Comparison of ENCODE assay signal across 13 mouse cellular contexts in the genomic region with DNA sequence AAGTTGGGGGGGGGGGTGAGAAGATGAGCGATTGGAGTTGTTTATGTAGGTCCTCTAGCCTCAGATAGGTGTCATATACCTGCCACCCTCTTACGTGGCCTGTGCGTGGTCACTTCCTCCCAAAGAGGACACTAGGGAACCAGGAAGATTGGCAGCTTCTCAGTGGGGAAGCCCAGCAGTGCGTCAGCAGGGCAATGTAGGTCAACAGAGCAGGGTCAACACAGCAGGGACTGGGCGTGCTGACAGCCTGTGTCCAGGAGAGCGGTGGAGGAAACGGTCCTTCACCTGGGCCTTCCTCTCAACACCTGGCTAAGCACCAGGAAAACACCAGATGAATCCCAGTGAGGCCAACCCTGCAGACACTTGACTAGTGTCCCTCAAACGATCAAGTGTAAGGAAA.
DNase-seq lines count a peak whose midpoint lies in the region; ATAC-seq and TF ChIP-seq lines count a peak whose summit lies in the region.
"Had no signal": no experiment of that assay in that cellular context is flagged by ENCODE, and none has a peak within 500 bp of the region (broad histone marks: within the 10 kb centered on the region; RNA-seq: fewer than 3 reads in every experiment).

No protein-coding gene starts in this region.

- H3K4me3 ChIP-seq in liver, embryonic 11.5 days (ENCODE audit: low read depth, low read length) = no peak overlapping the region
- H3K4me3 ChIP-seq in liver, embryonic 13.5 days (replicated peaks) = no peak overlapping the region
- H3K4me3 ChIP-seq in stomach, postnatal 0 days (ENCODE audit: low read depth, low read length) = no peak overlapping the region
- H3K4me3 ChIP-seq: forebrain, embryonic 13.5 days; neural tube, embryonic 12.5 days had no signal

- no peak for TF ChIP-seq EP300 in stomach, postnatal 0 days (optimal IDR thresholded peaks at IDR 0.05)

- no peak overlapping the region for H3K9ac ChIP-seq in liver, embryonic 11.5 days (ENCODE audit: low read depth, low read length)
- H3K9ac ChIP-seq in liver, embryonic 13.5 days = no peak overlapping the region
- H3K9ac ChIP-seq in stomach, postnatal 0 days (ENCODE audit: low read length) = no peak overlapping the region
- H3K9ac ChIP-seq: forebrain, embryonic 13.5 days; hindbrain, embryonic 14.5 days; neural tube, embryonic 12.5 days had no signal

- DNase-seq in liver = peak; percentile 14
- DNase-seq in liver, embryonic 11.5 days (ENCODE audit: low spot score) = no peak
- peak; percentile 54 for DNase-seq in kidney, adult 9 months
- no peak for DNase-seq in liver, embryonic 13.5 days
- DNase-seq in stomach, postnatal 0 days (ENCODE audit: low spot score) = peak; percentile 44
- no peak for DNase-seq in frontal cortex, postnatal 25 days (ENCODE audit: low spot score in 2 of 2)
- no peak for DNase-seq in right cerebral cortex, postnatal 10 days (ENCODE audit: low spot score in 2 of 2)
- DNase-seq: right cerebral cortex, postnatal 25 days; thymus, adult 2 months had no signal

- no peaks in the 10 kb centered on the region for H3K9me3 ChIP-seq in liver, embryonic 11.5 days (ENCODE audit: control insufficient read depth, low read length)
- H3K9me3 ChIP-seq in liver, embryonic 13.5 days (replicated peaks) = no peaks in the 10 kb centered on the region
- H3K9me3 ChIP-seq in stomach, postnatal 0 days (ENCODE audit: control insufficient read depth, low read length) = no peaks in the 10 kb centered on the region
- H3K9me3 ChIP-seq: forebrain, embryonic 13.5 days; neural tube, embryonic 12.5 days had no signal

- no peaks in the 10 kb centered on the region for H3K27me3 ChIP-seq in liver, embryonic 11.5 days (replicated peaks; ENCODE audit: control insufficient read depth, insufficient read depth, low read length)
- H3K27me3 ChIP-seq in liver, embryonic 13.5 days = no peaks in the 10 kb centered on the region
- H3K27me3 ChIP-seq in stomach, postnatal 0 days (ENCODE audit: control insufficient read depth, insufficient read depth, low read length) = no peaks in the 10 kb centered on the region
- H3K27me3 ChIP-seq: forebrain, embryonic 13.5 days; neural tube, embryonic 12.5 days had no signal

- H3K4me2 ChIP-seq in liver, embryonic 11.5 days = no peak overlapping the region
- no peak overlapping the region for H3K4me2 ChIP-seq in liver, embryonic 13.5 days
- H3K4me2 ChIP-seq in stomach, postnatal 0 days (replicated peaks; ENCODE audit: low read depth) = no peak overlapping the region
- H3K4me2 ChIP-seq: forebrain, embryonic 13.5 days; heart, embryonic 11.5 days; hindbrain, embryonic 14.5 days; neural tube, embryonic 12.5 days had no signal

- no peak for TF ChIP-seq CTCF in stomach, postnatal 0 days (IDR thresholded peaks at IDR 0.05; ENCODE audit: low read depth)

- H3K4me1 ChIP-seq in liver, embryonic 11.5 days (replicated peaks; ENCODE audit: control insufficient read depth, insufficient read depth, low read length) = no peaks in the 10 kb centered on the region
- no peaks in the 10 kb centered on the region for H3K4me1 ChIP-seq in liver, embryonic 13.5 days (replicated peaks)
- H3K4me1 ChIP-seq in stomach, postnatal 0 days (replicated peaks; ENCODE audit: control insufficient read depth, insufficient read depth) = no peaks in the 10 kb centered on the region
- H3K4me1 ChIP-seq: neural tube, embryonic 12.5 days had no signal

- H3K36me3 ChIP-seq in liver, embryonic 11.5 days (ENCODE audit: control insufficient read depth, insufficient read depth, low read length) = no peaks in the 10 kb centered on the region
- H3K36me3 ChIP-seq in liver, embryonic 13.5 days = no peaks in the 10 kb centered on the region
- no peaks in the 10 kb centered on the region for H3K36me3 ChIP-seq in stomach, postnatal 0 days (ENCODE audit: control insufficient read depth, insufficient read depth, low read length)
- H3K36me3 ChIP-seq: neural tube, embryonic 12.5 days had no signal

- WGBS in liver, embryonic 11.5 days = 54% methylated on average over 8 of the region's 8 CpGs
- WGBS in liver, embryonic 13.5 days (ENCODE audit: insufficient replicate concordance) = 45% methylated on average over 8 of the region's 8 CpGs
- 41% methylated on average over 8 of the region's 8 CpGs for WGBS in stomach, postnatal 0 days

- ATAC-seq in liver, embryonic 11.5 days (replicated peaks; ENCODE audit: low FRiP score) = no peak
- peak; percentile 53; the same call in 1 of the 2 replicates for ATAC-seq in liver, embryonic 13.5 days (ENCODE audit: low read depth)
- ATAC-seq in stomach, postnatal 0 days (ENCODE audit: low FRiP score, low TSS enrichment) = peak; percentile 81
- ATAC-seq: forebrain, embryonic 13.5 days had no signal

- no peak overlapping the region for H3K27ac ChIP-seq in liver, embryonic 11.5 days (ENCODE audit: low read depth, low read length)
- H3K27ac ChIP-seq in liver, embryonic 13.5 days = no peak overlapping the region
- H3K27ac ChIP-seq in stomach, postnatal 0 days (replicated peaks) = no peak overlapping the region
- H3K27ac ChIP-seq: forebrain, embryonic 13.5 days; hindbrain, embryonic 14.5 days; neural tube, embryonic 12.5 days had no signal

Comparison
In these comparisons a context has a peak if more than half of its experiments do, and no peak if none do; other contexts are left out.
1. DNase-seq: peak in liver (single experiment), kidney, adult 9 months (single experiment) and stomach, postnatal 0 days (single experiment); none in liver, embryonic 11.5 days (single experiment), liver, embryonic 13.5 days (single experiment), frontal cortex, postnatal 25 days (0 of 2) and right cerebral cortex, postnatal 10 days (0 of 2).